Mouse (Mus musculus): ENCODE data around the gene Fancb. TPM values are rescaled to one million over a fixed set of nuclear protein-coding genes. Genes with fewer than 3 reads are reported as not detected.

Gene Fancb
- 3.1 and 3.3 TPM in 2 replicates for polyA plus RNA-seq (2015; fragmentation: Nextera tagmentation; extraction: Ambion mirVana)

DNA sequence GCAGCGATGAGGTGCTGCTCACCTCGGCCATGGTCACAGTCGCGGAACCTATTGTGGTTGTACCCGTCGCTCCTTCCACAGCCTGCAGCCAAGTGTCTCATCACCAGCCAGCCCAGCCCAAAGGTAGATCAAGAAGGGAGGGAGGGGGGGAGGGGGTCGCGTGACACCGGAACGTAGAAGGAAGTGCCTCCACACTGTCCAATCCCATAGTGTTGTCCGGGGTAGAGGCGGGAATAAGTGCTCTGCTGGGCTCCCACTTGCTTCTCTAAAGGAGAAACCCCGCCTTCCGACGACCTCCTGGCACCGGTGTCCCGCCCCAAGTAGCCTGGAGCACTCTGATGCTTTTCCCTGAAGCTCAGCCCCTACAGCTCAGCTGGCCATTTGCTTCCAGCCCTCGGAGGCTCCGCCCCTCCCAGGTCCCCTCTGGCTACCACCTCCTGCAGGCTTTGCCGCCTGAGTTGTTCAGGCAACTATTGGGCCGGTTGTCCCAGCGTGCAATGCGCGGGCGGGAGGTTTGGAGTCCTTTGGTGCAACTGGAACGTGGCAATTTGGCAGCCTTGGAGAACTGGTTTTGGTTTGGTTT is at the start of gene Fancb, which contains the start of gene Mospd2:
Gene Fancb, plus strand, starts transcription at position 400 of the 583 bp plus-strand sequence.
Gene Mospd2, minus strand, starts transcription at position 183 of the 583 bp plus-strand sequence.
- Histone ChIP-seq H3K27me3 (no peaks in the 10 kb centered on the region), H3K4me2 (peak within 1 kb of the TSS; percentile 57), H3K36me3 (no peaks in the 10 kb centered on the region), H3K9me3 (no peaks in the 10 kb centered on the region), H3K9ac (peak within 1 kb of the TSS; percentile 68), H3K4me3 (peak within 1 kb of the TSS; percentile 55), H3K4me1 (replicated peaks) (peaks cover 17% of the 10 kb centered on the region), H3K27ac (peak within 1 kb of the TSS; percentile 74)
- peak; percentile 100 for ATAC-seq (ENCODE audit: low FRiP score)
- WGBS, result 15% methylated on average over 26 of the region's 26 CpGs

DNA sequence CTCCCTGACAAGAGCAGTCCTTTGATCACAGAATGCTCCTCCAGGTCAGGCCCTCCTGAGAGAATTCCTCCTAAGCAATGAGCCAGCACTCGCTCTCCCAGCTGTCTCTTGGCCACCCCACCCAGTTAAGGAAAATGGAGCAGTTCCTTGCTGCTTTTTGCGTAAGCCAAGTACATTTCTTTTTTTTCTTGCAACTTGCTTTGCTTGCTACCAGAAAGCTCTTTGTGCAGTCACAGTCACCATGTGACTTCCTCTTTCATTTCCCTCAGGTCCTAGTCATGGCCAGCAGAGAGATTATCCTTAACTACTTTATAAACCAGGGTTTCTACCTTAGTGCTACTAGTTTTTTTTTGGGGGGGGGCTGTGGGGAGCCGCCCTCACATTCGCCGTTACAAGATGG is 38.9 kb upstream of the Fancb start:
- H3K27me3 ChIP-seq, result no peaks in the 10 kb centered on the region
- H3K36me3 ChIP-seq, result peaks cover 14% of the 10 kb centered on the region
- 96% methylated on average over 5 of the region's 5 CpGs for WGBS
- no peak overlapping the region for H3K4me3 ChIP-seq
- no peak for ATAC-seq (ENCODE audit: low FRiP score)
- no peak overlapping the region for H3K4me2 ChIP-seq
- no peaks in the 10 kb centered on the region for H3K4me1 ChIP-seq (replicated peaks)
- H3K27ac ChIP-seq, result no peak overlapping the region
- H3K9me3 ChIP-seq, result no peaks in the 10 kb centered on the region
- no peak overlapping the region for H3K9ac ChIP-seq

DNA sequence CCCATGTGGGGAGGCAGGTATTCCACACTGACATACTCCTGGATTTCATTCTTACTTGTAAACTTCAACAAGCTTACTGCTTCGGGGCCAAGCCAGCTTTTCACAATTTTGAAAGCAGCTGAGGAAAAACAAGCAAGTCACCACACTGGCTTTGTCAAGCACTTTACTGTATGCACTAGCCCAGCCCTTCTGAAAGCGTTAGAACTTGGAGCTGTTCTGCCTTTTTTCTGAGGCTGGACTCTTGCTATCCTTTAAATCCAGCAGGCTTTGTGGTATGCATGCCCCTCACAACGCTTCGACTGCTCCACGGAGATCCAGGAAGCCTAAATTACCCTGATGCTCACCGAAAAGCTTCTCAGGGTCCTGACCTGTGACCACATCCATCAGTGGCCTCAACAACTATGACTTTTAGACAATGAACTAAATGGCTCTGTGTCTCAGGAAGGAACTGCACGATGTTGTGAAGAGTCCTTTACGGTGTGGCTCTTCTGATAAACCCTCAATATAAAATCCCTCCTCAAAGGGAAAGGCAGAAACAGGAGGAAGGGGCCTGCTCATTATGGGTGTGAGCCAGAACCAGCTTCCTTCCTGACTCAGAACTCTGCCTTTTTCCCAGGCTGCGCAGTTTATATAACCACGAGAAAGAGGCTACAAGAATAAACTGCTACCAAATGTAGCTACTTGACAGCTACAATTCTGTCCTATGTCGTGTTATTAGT is 28.4 kb upstream of the Fancb start:
- no peak overlapping the region for H3K4me2 ChIP-seq
- 69% methylated on average over 11 of the region's 11 CpGs for WGBS
- H3K9me3 ChIP-seq, result no peaks in the 10 kb centered on the region
- H3K36me3 ChIP-seq, result peaks cover 3% of the 10 kb centered on the region
- H3K4me3 ChIP-seq, result no peak overlapping the region
- H3K9ac ChIP-seq, result no peak overlapping the region
- H3K27me3 ChIP-seq, result no peaks in the 10 kb centered on the region
- no peak overlapping the region for H3K27ac ChIP-seq
- no peaks in the 10 kb centered on the region for H3K4me1 ChIP-seq (replicated peaks)
- no peak for ATAC-seq (ENCODE audit: low FRiP score)

DNA sequence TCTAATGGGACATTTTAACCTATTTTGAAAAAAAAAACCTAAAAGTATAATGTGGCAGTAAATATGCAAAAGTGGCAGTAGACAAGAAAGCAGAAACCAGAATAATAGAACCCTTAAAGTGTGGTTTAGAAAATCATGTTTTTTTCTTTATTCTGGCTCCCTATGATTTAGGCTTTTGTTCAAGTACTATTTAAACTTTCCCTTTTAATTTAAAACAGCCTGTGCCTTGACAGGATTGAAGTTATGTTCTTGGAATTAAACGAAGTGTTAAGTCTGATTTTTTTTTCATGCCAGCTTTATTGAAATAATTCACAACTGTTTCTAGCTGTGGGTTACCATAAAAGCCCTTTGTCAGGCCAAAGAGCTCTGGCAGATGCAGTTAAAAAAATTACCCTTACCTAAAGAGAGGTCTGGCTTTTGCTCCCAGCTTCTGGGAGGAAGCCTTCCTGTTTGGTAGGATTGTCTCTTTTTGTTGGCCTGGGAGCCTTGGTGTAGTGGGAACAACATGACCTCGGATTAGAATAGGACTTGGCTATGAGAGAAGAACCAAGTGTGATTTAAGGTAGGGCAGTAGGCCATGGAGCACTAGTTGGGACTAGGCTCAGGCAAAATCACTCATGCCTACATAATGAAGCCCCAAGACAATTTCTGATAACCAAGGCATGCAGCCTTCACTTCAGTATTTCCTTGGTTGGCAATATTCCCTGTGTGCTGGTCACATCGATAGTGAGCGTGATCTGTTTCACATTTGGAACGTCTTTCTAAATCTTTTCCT is 27.6 kb upstream of the Fancb start:
- Histone ChIP-seq H3K4me3 (no peak overlapping the region), H3K27ac (no peak overlapping the region)
- 78% methylated on average over 5 of the region's 5 CpGs for WGBS

DNA sequence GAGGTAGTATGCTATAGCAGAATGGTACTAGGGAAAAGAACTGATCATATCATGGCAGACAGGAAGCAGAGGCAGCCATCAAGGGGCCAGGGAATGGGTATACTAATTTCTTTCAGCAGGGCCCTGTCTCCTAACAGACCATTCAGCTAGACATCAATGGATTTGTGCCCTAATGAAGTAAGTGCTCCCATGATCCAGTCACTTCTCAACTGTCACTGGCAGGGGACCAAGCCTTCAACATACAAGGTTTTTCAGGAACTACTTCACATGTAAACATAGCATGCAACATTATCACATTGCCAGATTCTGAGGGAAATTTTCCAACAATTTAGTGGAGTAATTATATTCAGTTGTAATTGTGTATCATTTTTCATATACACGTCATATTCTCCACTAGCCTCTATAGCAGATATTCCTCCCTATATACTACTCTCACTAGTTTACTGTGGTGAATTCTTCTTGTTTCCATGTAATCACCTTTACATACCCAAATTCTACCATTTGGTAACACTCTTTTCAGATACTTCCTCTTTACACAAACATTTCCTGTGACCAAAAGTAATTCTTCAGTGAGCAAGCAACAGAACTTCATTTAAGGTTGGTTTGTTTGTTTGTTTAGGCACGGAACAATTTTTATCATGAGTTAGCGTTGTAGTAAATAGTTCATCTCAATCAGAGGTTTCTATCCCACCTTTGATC is 14.5 kb upstream of the Fancb start:
- Histone ChIP-seq H3K27ac (no peak overlapping the region), H3K9ac (no peak overlapping the region), H3K27me3 (no peaks in the 10 kb centered on the region), H3K9me3 (no peaks in the 10 kb centered on the region), H3K36me3 (no peaks in the 10 kb centered on the region), H3K4me3 (no peak overlapping the region), H3K4me2 (no peak overlapping the region), H3K4me1 (replicated peaks) (no peaks in the 10 kb centered on the region)
- ATAC-seq (ENCODE audit: low FRiP score), result no peak
- WGBS, result 93% methylated on average over 3 of the region's 3 CpGs

More for the DNA sequence above, 27.6 kb upstream of the Fancb start:
- Histone ChIP-seq H3K4me1 (replicated peaks) (no peaks in the 10 kb centered on the region), H3K9ac (no peak overlapping the region), H3K36me3 (peaks cover 3% of the 10 kb centered on the region), H3K27me3 (no peaks in the 10 kb centered on the region), H3K9me3 (no peaks in the 10 kb centered on the region), H3K4me2 (no peak overlapping the region)
- no peak for ATAC-seq (ENCODE audit: low FRiP score)

DNA sequence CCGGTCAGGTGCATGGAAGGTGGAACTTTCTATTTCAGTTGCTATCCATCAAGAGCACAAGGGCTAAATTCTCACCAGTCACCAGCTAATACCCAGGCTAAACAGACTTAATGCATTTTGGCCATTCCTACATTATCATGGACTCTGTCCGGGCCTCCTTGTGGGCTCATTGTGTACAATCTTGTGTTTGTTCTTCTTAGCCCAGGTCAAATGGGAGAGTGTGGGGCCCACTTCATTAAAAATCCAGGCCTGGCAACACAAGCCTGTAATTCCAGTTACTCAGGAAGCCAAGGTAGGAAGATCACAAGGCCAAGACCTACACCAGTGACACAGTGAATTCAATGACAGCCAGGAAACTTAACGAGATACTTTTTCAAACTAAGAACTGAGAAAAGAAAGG is 9.2 kb upstream of the Fancb start:
- Histone ChIP-seq H3K4me1 (replicated peaks) (no peaks in the 10 kb centered on the region), H3K9ac (no peak overlapping the region), H3K27me3 (no peaks in the 10 kb centered on the region), H3K27ac (no peak overlapping the region), H3K4me2 (no peak overlapping the region), H3K9me3 (no peaks in the 10 kb centered on the region), H3K36me3 (no peaks in the 10 kb centered on the region), H3K4me3 (no peak overlapping the region)
- no peak for ATAC-seq (ENCODE audit: low FRiP score)
- WGBS, result 90% methylated on average over 3 of the region's 3 CpGs

DNA sequence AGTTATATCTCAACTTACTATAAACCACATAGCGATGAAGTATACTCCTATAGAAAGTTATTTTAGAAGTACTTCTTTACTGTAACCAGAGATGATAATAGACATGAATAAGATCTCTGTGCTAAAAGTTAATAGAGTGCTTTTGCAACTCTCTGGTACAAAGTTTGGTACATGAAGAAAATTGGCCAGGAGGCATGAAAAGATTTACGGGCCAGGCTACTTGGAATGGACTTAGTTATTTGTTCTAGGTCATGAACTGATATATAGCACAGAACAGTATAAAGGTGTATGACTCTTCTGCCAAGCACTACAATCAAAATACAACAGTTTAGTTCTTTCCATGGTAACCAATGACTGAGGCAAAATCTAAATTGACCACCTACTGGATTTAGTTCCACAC is 1.5 kb upstream of the Fancb start:
- Histone ChIP-seq H3K4me1 (replicated peaks) (peaks cover 17% of the 10 kb centered on the region), H3K4me3 (peak overlapping the region; percentile 55; the same call in 1 of the 2 replicates), H3K27me3 (no peaks in the 10 kb centered on the region), H3K27ac (no peak overlapping the region), H3K4me2 (peak overlapping the region; percentile 57), H3K36me3 (no peaks in the 10 kb centered on the region), H3K9ac (no peak overlapping the region), H3K9me3 (no peaks in the 10 kb centered on the region)
- 97% methylated on average over 2 of the region's 2 CpGs for WGBS
- no peak for ATAC-seq (ENCODE audit: low FRiP score)

DNA sequence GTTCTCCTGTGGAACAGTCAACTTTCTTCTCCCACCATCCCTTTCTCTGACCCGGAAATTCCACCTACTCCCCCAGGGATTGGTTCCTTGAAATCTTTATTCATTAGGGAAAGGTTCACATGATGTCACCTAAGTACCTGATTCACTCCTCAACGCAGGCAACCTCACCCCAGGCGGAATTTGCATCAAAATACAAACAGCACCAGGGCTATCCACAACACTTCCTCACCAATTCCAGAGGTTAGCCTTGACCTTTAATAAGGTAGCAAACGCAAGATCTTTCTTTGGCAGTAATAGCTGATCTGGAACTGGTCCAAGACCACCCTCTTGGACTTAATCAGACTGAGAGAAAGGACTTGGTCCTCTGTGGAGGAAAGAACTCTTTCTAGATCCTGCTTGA is 22.7 kb downstream of the Fancb start:
- Histone ChIP-seq H3K4me2 (no peak overlapping the region), H3K4me3 (no peak overlapping the region), H3K36me3 (no peaks in the 10 kb centered on the region), H3K27ac (no peak overlapping the region), H3K9me3 (no peaks in the 10 kb centered on the region), H3K4me1 (replicated peaks) (no peaks in the 10 kb centered on the region), H3K9ac (no peak overlapping the region), H3K27me3 (0 out of 2 replicates have a peak, but pooled peaks cover 3% of the 10 kb centered on the region)
- ATAC-seq (ENCODE audit: low FRiP score), result no peak
- WGBS, result 35% methylated on average over 4 of the region's 4 CpGs

DNA sequence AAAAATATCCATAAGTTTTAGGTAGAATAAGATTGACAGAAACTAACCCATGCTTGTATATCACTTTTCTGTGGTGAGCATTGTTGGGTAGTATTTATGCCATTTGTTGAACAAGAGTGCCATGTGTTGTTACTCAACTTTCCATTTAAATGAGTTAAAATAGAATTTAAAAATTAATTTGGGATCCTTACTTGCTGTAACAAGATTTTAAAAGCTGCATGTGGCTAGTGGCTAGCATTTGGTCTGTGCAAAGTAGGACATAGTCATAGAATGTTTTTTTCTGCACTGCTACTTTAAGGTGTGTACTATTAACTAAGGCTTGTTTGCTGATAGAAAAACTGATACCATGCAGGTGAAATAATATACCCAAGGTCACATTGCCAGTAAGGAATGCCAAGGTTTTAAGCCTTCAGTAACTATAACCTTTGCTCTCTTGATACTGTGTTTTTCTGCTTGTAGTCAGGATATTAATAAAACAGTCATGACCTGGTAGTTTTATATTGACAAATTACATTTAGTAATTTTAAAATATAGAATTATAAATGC is 24.5 kb downstream of the Fancb start, which contains the start of gene Gm17604:
Gene Gm17604, minus strand, starts transcription at position 51 of the 546 bp plus-strand sequence.
- Histone ChIP-seq H3K4me1 (replicated peaks) (no peaks in the 10 kb centered on the region), H3K36me3 (no peaks in the 10 kb centered on the region), H3K27me3 (0 out of 2 replicates have a peak, but pooled peaks cover 3% of the 10 kb centered on the region), H3K9ac (no peak within 1 kb of the TSS), H3K9me3 (no peaks in the 10 kb centered on the region), H3K27ac (no peak within 1 kb of the TSS), H3K4me2 (no peak within 1 kb of the TSS), H3K4me3 (no peak within 1 kb of the TSS)
- no peak for ATAC-seq (ENCODE audit: low FRiP score)
